In the genomic region with DNA sequence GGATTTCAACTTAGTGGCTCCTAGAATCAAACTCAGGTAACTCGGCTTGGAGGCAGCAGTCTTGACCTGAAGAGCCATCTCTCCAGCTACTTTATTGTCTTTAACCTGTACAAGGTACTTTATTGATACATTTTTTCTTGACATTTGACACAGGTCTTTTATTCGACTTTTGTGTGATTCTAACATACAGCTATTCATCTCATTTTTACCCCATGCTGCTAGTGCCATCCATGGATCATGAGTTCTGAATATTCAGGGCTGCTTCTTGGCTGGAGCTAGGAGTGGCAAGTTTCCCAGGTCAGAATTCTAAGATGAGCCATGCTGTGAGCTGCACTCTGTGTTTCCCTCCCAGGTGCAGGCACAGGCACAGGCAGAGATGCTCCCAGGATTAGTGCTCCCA, we compare ENCODE assay signal across 22 mouse cellular contexts. TPM values are rescaled to one million over a fixed set of nuclear protein-coding genes. Genes with fewer than 3 reads are reported as not detected.
"Had no signal": no experiment of that assay in that cellular context is flagged by ENCODE, and none has a peak within 500 bp of the region (broad histone marks: within the 10 kb centered on the region; RNA-seq: fewer than 3 reads in every experiment).

No protein-coding gene starts in this region.

- H3K4me2 ChIP-seq: kidney, embryonic 15.5 days; limb, embryonic 13.5 days; midbrain, embryonic 13.5 days; neural tube, embryonic 15.5 days had no signal

- ATAC-seq: midbrain, embryonic 13.5 days had no signal

- H3K27me3 ChIP-seq: kidney, embryonic 15.5 days; limb, embryonic 13.5 days; midbrain, embryonic 13.5 days; neural tube, embryonic 15.5 days had no signal

- H3K9me3 ChIP-seq: kidney, embryonic 15.5 days; limb, embryonic 13.5 days; midbrain, embryonic 13.5 days; neural tube, embryonic 15.5 days had no signal

- H3K36me3 ChIP-seq: kidney, embryonic 15.5 days; limb, embryonic 13.5 days; midbrain, embryonic 13.5 days; neural tube, embryonic 15.5 days had no signal

- H3K4me3 ChIP-seq: kidney, embryonic 15.5 days; limb, embryonic 13.5 days; midbrain, embryonic 13.5 days; myocyte; neural tube, embryonic 15.5 days had no signal

- H3K4me1 ChIP-seq: limb, embryonic 13.5 days; midbrain, embryonic 13.5 days; neural tube, embryonic 15.5 days had no signal

- H3K27ac ChIP-seq: kidney, embryonic 15.5 days; limb, embryonic 13.5 days; liver, embryonic 14.5 days; midbrain, embryonic 13.5 days; neural tube, embryonic 15.5 days had no signal

- H3K9ac ChIP-seq: kidney, embryonic 15.5 days; limb, embryonic 13.5 days; liver, embryonic 14.5 days; midbrain, embryonic 13.5 days; neural tube, embryonic 15.5 days had no signal

- DNase-seq: kidney, postnatal 14 days; left cerebral cortex, postnatal 4 days; lung, adult 2 months; lung, postnatal 14 days; right cerebral cortex, adult 18-20 months; right cerebral cortex, postnatal 25 days; thymus, adult 18-20 months; thymus, postnatal 14 days had no signal

RNA-seq across cellular contexts. Expression of gene Cd244a, which starts 6.8 kb away (rescaled TPM):
- total RNA-seq: layer of hippocampus, postnatal 14 days; left cerebral cortex, postnatal 10 days had no signal
- polyA plus RNA-seq: midbrain, embryonic 13.5 days had no signal

RNA-seq across cellular contexts. Expression of gene Itln1, which starts 17.1 kb away (rescaled TPM):
- total RNA-seq: layer of hippocampus, adult 8-10 months; layer of hippocampus, postnatal 14 days; left cerebral cortex, adult 18-20 months; left cerebral cortex, postnatal 10 days; left cerebral cortex, postnatal 4 days; liver, adult 2 months; megakaryocyte-erythroid progenitor cell, adult 5-6 weeks had no signal
- polyA plus RNA-seq: kidney, embryonic 15.5 days; limb, embryonic 13.5 days; liver, adult 2 months; liver, embryonic 14.5 days; midbrain, embryonic 13.5 days; myocyte; neural tube, embryonic 11.5 days; neural tube, embryonic 15.5 days; stomach, embryonic 14.5 days had no signal

RNA-seq across cellular contexts. Expression of gene Ly9, which starts 55.0 kb away (rescaled TPM):
- total RNA-seq: layer of hippocampus, postnatal 14 days; left cerebral cortex, adult 18-20 months; left cerebral cortex, postnatal 10 days had no signal
- polyA plus RNA-seq: midbrain, embryonic 13.5 days; myocyte; neural tube, embryonic 11.5 days; stomach, embryonic 14.5 days had no signal
